Mouse (Mus musculus): ENCODE results near the gene Sumo3. TPM values are rescaled to one million over a fixed set of nuclear protein-coding genes. Genes with fewer than 3 reads are reported as not detected.
A peak's percentile ranks its signal among the peaks of the same experiment; 100 is the strongest.

Sumo3 gene
- polyA plus RNA-seq, 1 experiment from 2014 or later: 306 TPM

DNA sequence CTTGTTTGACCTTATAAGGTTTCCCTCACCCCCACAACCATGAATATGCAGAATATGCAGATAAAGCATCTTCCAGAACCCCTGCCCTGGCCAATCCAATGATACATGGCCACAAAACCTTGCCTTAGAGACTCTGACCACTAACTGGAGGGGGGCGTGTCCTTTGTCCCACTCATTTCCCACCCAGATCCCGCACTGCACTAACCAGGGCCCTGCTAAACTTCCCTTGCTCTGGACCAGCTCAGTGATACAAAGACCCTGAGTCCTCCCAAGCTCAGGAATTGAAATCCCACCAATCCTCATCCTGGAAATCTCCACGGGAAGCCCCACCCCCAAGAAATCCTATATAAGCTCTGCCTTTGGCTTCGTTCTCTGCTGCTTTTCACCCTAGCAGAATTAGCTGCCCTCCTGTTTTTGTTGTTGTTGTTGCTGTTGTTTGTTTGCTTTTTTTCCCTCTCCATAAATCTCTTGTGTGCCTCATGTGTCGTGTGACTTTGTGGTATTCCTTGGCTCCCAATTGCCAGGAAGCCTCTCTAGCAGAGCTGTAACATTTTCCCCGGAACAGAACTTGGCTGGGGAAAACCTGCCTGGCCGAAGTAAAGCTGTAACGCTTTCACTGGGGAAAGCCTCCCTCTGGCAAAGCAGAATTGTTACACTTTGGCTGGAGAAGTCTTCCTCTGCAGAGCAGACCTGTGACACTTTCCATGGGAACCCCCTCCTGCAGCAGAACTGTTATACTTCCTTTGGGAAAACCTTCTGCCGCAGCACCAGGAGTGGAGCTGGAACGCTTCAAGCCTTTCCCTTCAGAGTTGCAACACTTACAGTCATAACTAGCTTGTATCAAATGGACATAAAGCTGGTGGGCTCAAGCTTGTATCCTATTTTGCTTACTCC lies 25.6 kb upstream of the Sumo3 start:
- no peaks in the 10 kb centered on the region for H3K27me3 ChIP-seq (ENCODE audit: insufficient read depth, poor library complexity, severe bottlenecking)
- H3K4me1 ChIP-seq: peaks cover 44% of the 10 kb centered on the region
- H3K27ac ChIP-seq: peak overlapping the region; percentile 93
- peaks cover 5% of the 10 kb centered on the region; the same call in 1 of the 2 replicates for H3K36me3 ChIP-seq
- no peak for DNase-seq (ENCODE audit: low spot score)
- H3K4me3 ChIP-seq: no peak overlapping the region
- no peaks in the 10 kb centered on the region for H3K9me3 ChIP-seq
- 52% methylated on average over 10 of the region's 10 CpGs for WGBS

DNA sequence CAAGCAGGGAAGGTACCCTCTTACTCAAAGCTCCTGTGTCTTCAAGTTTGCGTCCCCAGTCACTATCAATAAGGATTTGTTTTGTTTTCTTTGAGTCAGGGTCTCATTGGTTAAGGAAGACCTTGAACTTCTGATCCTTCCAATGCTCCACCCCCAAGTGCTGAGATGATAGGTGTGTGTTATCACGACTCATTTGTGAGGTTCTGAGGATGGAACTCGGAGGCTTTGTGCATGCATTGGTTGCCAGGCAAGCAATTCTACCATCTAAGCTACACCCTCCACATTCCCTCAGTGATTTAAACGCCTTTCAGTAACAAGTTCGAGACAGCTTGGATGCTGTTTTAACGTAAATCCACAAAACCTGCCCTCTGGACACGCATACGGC lies 24.9 kb upstream of the Sumo3 start:
- no peak for DNase-seq (ENCODE audit: low spot score)
- Histone ChIP-seq H3K4me3 (peak overlapping the region; percentile 77), H3K4me1 (peaks cover 44% of the 10 kb centered on the region), H3K36me3 (peaks cover 7% of the 10 kb centered on the region; the same call in 1 of the 2 replicates), H3K27ac (peak overlapping the region; percentile 93), H3K27me3 (ENCODE audit: insufficient read depth, poor library complexity, severe bottlenecking) (no peaks in the 10 kb centered on the region), H3K9me3 (no peaks in the 10 kb centered on the region)
- WGBS: 6% methylated on average over 8 of the region's 8 CpGs

DNA sequence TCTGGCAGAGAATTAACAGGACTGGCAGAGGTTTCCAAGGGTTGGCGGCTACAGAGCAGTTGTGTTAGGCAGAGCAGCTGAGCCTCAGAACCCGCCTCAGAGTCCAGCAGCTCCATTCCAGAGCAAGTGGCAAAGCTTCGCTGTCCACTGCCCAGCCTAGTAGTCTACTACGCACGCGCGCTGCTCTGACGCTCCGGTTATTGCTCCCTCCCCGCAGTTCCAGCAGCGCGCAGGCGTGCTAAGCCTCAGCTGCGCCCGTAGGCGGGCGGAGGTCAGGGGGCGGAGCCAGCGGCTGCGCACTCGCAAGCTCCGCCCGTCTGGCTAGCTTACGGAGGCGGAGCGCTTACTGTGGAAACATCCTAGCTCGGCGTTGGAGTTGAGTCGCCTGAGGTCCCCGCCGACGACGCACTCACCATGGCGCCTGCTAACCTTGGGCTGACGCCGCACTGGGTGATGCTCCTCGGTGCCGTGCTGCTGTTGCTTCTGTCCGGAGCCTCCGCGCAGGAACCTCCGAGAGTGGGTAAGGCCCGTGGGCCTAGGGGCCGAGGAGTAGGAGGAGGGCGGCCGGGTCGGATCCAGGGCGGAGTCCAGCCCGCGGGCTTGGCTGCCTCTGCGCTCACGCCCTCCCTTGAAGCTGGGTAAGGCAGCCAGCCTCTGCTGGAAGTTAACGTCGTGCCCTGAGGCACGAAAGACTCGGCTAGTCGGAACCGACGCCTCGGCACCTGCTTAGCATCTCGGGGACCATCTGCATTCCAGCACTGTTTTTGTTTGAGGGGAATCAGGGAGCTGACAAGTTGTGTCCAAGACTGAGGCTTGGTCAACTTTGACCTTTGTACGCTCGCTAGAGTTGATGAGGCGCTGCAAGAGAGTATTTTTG lies 24.3 kb upstream of the Sumo3 start, which contains the start of gene Pttg1ip:
TSS of gene Pttg1ip (plus strand) at position 313 of the 877 bp plus-strand sequence.
- Histone ChIP-seq H3K27ac (peak within 1 kb of the TSS; percentile 93), H3K27me3 (ENCODE audit: insufficient read depth, poor library complexity, severe bottlenecking) (no peaks in the 10 kb centered on the region), H3K9me3 (no peaks in the 10 kb centered on the region), H3K36me3 (peaks cover 10% of the 10 kb centered on the region; the same call in 1 of the 2 replicates), H3K4me1 (peaks cover 46% of the 10 kb centered on the region), H3K4me3 (peak within 1 kb of the TSS; percentile 77)
- under 1% methylated on average over 64 of the region's 64 CpGs for WGBS
- DNase-seq (ENCODE audit: low spot score): peak; percentile 97

DNA sequence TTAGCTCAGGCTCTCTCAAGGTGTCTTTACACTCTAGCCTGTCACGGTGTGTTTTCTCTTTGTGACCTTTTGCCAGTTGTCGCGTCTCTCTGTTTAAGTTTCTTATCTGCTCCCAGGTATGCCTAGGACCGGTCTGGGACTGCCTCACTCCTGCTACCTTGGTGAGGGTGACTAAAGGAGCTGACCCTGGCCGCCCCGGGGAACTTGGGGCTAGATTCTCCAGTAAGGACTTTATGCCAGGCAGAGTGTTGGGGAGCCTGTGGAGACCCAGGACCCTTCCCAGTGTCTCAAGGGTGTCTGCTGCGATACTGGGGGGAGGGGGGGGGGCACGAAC lies 23.6 kb upstream of the Sumo3 start:
- Histone ChIP-seq H3K27ac (peak overlapping the region; percentile 93), H3K4me1 (peaks cover 52% of the 10 kb centered on the region), H3K4me3 (peak overlapping the region; percentile 77), H3K27me3 (ENCODE audit: insufficient read depth, poor library complexity, severe bottlenecking) (no peaks in the 10 kb centered on the region), H3K36me3 (peaks cover 16% of the 10 kb centered on the region), H3K9me3 (no peaks in the 10 kb centered on the region)
- no peak for DNase-seq (ENCODE audit: low spot score)
- 12% methylated on average over 8 of the region's 8 CpGs for WGBS

DNA sequence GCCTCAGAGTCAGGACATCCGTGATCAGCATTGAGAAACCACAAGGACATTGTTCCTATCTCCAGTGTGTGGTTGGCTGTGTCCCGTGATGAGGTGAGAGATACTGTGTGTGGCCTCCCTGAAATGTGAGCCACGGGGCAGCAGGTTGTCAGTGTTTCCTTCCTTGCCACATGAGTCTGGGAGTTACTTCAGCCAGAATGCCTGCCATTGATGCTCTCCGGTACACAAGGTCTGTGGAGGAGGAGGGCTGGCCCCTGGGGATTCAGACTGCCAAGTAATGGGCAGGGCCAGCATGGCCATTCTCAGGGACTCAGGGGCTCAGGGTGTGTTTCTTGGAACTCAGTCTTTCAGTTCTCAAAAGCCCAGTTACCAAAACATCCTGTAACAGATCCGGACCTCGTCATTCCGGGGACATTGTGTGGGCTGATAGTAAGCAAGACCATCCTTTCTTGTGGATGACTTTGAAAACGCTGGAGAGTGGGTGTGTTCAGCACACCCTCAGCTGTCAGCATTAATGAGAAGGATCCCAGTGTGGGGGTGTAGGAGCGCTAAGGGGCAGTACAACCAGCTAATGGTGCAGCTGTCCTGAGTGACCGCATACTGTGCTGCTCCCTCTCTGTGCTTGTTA lies 22.0 kb upstream of the Sumo3 start:
- H3K27ac ChIP-seq: no peak overlapping the region
- peak overlapping the region; percentile 12; the same call in 1 of the 2 replicates for H3K4me3 ChIP-seq
- H3K4me1 ChIP-seq: peaks cover 66% of the 10 kb centered on the region
- WGBS: 60% methylated on average over 10 of the region's 10 CpGs
- no peak for DNase-seq (ENCODE audit: low spot score)
- H3K9me3 ChIP-seq: no peaks in the 10 kb centered on the region
- no peaks in the 10 kb centered on the region for H3K27me3 ChIP-seq (ENCODE audit: insufficient read depth, poor library complexity, severe bottlenecking)
- H3K36me3 ChIP-seq: peaks cover 31% of the 10 kb centered on the region

DNA sequence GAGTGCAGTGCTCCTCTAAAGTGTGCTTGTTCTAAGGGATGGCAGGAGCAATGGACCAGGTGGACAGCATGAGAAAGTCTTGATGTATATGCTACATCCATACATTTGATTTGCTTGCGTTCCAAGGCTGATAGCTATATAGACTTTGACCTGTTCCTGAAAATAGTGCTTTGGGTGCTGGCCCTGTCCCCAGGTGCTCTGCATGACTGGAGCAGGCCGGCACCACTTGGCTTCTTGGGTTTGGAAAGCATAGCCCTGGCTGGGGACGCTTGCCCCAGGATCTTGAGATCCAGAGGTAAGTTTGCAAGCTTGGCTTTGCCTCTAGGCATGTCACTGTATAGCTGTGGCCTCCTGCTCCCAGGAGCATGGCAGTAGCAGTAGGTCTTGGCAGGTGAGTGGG lies 19.3 kb upstream of the Sumo3 start:
- Histone ChIP-seq H3K27ac (0 out of 2 replicates have a peak overlapping the region, but pooled peaks have one; percentile 29), H3K4me1 (peaks cover 69% of the 10 kb centered on the region), H3K36me3 (peaks cover 52% of the 10 kb centered on the region), H3K27me3 (ENCODE audit: insufficient read depth, poor library complexity, severe bottlenecking) (no peaks in the 10 kb centered on the region), H3K4me3 (no peak overlapping the region), H3K9me3 (no peaks in the 10 kb centered on the region)
- no peak for DNase-seq (ENCODE audit: low spot score)
- 86% methylated on average over 3 of the region's 3 CpGs for WGBS

DNA sequence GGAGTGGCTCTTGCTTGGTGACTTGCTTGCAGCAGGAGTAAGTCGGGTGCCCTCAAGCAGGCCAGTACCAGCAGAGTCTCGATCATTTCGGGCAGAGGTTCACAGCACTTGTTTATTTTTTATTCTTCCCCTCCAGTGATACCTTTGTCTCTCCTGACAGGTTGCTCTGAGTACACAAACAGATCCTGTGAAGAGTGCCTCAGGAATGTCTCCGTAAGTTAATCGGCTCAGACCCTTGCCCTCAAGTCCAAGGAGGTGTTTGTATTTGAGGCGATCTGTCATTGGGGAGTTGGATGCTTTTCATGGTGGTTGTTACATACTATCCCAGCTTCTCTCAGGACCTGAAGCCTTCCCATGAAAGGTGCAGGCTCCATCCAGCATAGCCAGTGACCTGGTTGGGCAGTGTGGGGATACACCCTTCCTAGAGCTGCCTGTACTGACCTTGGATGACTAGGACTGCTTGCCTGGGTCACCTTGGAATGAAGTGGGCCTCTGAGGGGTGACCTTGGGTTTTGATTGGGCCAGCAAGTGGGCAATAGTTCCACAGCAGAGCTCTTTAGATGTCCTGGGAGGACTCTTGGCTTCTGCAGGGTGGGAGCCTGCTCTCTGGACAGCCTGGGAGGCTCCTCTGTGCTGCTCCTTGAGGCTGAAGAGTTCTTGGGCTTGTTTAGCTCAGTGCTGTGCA lies 18.7 kb upstream of the Sumo3 start:
- Histone ChIP-seq H3K4me3 (no peak overlapping the region), H3K36me3 (peaks cover 52% of the 10 kb centered on the region), H3K27me3 (ENCODE audit: insufficient read depth, poor library complexity, severe bottlenecking) (no peaks in the 10 kb centered on the region), H3K9me3 (no peaks in the 10 kb centered on the region), H3K27ac (0 out of 2 replicates have a peak overlapping the region, but pooled peaks have one; percentile 29), H3K4me1 (peaks cover 63% of the 10 kb centered on the region)
- 84% methylated on average over 6 of the region's 6 CpGs for WGBS
- no peak for DNase-seq (ENCODE audit: low spot score)

DNA sequence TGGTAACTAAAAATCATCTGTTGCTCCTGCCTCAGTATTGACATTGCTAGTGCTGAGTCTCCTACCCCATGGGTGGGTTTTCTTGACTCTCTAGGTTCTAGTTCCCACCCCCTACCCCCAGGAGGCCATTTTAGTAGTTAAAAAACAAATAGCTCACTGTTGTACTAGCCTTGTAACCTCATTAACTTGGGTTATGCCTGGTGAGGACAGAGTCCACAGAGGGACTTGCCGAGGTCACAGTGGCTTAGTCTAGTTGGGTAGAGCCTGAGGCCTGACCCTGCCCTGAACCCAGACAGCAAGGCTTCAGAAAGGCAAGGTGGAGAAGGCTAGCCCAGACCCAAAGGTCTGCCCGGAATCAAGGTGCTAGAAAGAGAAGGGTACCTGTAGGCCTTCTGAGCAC lies 17.9 kb upstream of the Sumo3 start:
- WGBS: 90% methylated on average over 2 of the region's 2 CpGs
- peaks cover 57% of the 10 kb centered on the region for H3K4me1 ChIP-seq
- H3K27ac ChIP-seq: no peak overlapping the region
- H3K27me3 ChIP-seq (ENCODE audit: insufficient read depth, poor library complexity, severe bottlenecking): no peaks in the 10 kb centered on the region
- H3K36me3 ChIP-seq: peaks cover 60% of the 10 kb centered on the region
- H3K9me3 ChIP-seq: no peaks in the 10 kb centered on the region
- no peak overlapping the region for H3K4me3 ChIP-seq
- DNase-seq (ENCODE audit: low spot score): no peak

DNA sequence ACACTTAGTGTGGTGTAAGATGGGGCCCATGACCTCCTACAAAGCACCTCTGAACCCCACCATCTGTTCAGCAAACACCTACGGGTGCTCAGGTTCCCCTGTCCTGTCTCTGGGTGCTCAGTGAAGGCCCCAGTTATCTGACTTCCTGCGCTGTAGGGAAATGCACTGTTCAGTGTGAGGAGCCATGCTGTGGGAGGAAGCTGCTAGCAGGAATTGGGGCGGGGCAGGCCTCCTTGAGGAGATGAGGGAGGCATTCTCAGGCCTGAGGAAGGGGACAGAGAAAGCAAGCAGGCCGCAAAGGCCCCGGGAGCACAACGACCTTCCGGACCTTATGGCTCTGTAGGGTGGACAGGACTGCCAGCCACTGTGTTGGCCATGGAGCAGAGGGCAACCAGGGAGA lies 16.8 kb upstream of the Sumo3 start:
- Histone ChIP-seq H3K27ac (peak overlapping the region; percentile 48), H3K9me3 (no peaks in the 10 kb centered on the region), H3K4me1 (peaks cover 47% of the 10 kb centered on the region), H3K27me3 (ENCODE audit: insufficient read depth, poor library complexity, severe bottlenecking) (no peaks in the 10 kb centered on the region), H3K36me3 (peaks cover 65% of the 10 kb centered on the region), H3K4me3 (no peak overlapping the region)
- no peak for DNase-seq (ENCODE audit: low spot score)
- 69% methylated on average over 7 of the region's 7 CpGs for WGBS

DNA sequence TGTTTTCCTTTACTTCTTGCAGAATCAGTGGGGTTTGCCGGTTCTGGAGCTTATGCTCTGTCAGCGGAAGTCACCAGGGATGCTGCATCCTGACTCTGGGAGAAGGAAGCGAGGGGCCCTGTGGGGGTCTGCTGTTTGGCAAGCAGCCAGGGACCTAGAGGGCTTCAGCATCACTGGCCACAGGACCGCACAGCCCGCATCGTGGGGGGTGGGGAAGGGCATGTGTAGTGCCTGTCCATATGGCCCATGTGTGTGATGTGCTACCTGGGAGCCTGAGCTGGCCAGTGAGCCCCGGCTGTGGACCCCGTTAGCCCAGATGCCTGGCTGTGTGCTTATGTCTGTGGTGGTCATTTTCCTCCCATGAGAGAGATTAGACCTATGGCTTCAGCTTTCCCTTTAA lies 16.1 kb upstream of the Sumo3 start:
- no peaks in the 10 kb centered on the region for H3K9me3 ChIP-seq
- no peak for DNase-seq (ENCODE audit: low spot score)
- peak overlapping the region; percentile 48; the same call in 1 of the 2 replicates for H3K27ac ChIP-seq
- peaks cover 45% of the 10 kb centered on the region for H3K4me1 ChIP-seq
- peaks cover 72% of the 10 kb centered on the region for H3K36me3 ChIP-seq
- H3K27me3 ChIP-seq (ENCODE audit: insufficient read depth, poor library complexity, severe bottlenecking): no peaks in the 10 kb centered on the region
- H3K4me3 ChIP-seq: no peak overlapping the region
- WGBS: 88% methylated on average over 8 of the region's 8 CpGs

DNA sequence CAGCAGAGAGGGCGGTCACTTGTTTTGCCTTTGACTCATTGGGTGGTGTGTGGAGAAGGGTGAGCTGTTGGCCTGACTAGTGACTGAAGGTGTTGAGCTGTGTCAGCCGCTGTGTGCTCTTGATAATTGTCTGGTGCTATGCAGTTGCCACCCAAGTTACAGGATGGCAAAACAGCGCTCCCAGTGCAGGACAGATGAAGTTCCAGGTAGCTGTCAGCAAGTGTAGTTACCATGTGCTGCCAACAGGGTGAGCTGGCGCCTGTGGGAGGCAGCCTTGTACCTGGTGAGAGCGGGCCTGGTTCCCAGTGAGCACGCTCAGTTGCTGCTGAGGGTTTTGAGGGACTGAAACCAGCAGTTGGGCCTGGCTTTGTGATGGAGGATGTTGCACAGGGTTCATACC lies 15.1 kb upstream of the Sumo3 start:
- no peaks in the 10 kb centered on the region for H3K9me3 ChIP-seq
- H3K4me3 ChIP-seq: no peak overlapping the region
- no peaks in the 10 kb centered on the region for H3K27me3 ChIP-seq (ENCODE audit: insufficient read depth, poor library complexity, severe bottlenecking)
- DNase-seq (ENCODE audit: low spot score): peak; percentile 87
- H3K27ac ChIP-seq: peak overlapping the region; percentile 39; the same call in 1 of the 2 replicates
- WGBS: 44% methylated on average over 6 of the region's 6 CpGs
- H3K36me3 ChIP-seq: peaks cover 82% of the 10 kb centered on the region
- peaks cover 45% of the 10 kb centered on the region for H3K4me1 ChIP-seq

DNA sequence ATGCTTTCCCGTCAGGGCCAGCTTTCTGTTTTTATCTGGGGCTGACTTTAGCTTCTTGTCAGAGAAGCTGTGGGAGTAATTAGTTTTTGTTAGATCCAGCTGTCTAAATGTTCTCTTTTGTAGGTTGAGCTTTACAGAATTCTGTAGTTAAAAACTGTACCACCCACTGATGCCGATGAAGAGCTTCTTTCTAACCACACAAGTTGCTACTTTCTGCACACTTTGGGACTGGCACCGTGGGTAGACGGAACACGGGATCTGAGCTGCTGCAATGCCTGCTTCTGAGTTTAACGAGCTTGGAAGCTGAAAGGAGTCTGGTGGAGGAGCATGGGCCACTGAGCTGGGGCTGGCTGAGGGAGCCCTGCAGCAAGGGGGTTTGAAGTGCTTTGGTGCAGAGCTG lies 14.4 kb upstream of the Sumo3 start:
- no peak overlapping the region for H3K27ac ChIP-seq
- no peak overlapping the region for H3K4me3 ChIP-seq
- H3K36me3 ChIP-seq: peaks cover 85% of the 10 kb centered on the region
- no peaks in the 10 kb centered on the region for H3K9me3 ChIP-seq
- 78% methylated on average over 6 of the region's 6 CpGs for WGBS
- DNase-seq (ENCODE audit: low spot score): no peak
- H3K4me1 ChIP-seq: peaks cover 45% of the 10 kb centered on the region
- H3K27me3 ChIP-seq (ENCODE audit: insufficient read depth, poor library complexity, severe bottlenecking): no peaks in the 10 kb centered on the region

Measured in heart, embryonic 10.5 days (tissue).